Mouse (Mus musculus): ENCODE measurements around the gene Pbp2. TPM values are rescaled to one million over a fixed set of nuclear protein-coding genes. Genes with fewer than 3 reads are reported as not detected.

Gene Pbp2
- polyA plus RNA-seq, 1 experiment from 2014 or later, result 3.5 TPM

- Histone ChIP-seq H3K9me3 (ENCODE audit: control insufficient read depth, low read length) (no peaks in the 10 kb centered on the region), H3K4me2 (replicated peaks; ENCODE audit: low read depth) (no peak overlapping the region), H3K27me3 (ENCODE audit: control insufficient read depth, insufficient read depth, low read length) (no peaks in the 10 kb centered on the region), H3K4me1 (replicated peaks; ENCODE audit: control insufficient read depth, insufficient read depth) (no peaks in the 10 kb centered on the region), H3K36me3 (ENCODE audit: control insufficient read depth, insufficient read depth, low read length) (no peaks in the 10 kb centered on the region), H3K4me3 (ENCODE audit: low read depth, low read length) (no peak overlapping the region), H3K27ac (replicated peaks) (no peak overlapping the region), H3K9ac (ENCODE audit: low read length) (no peak overlapping the region)
- no peak for ATAC-seq (ENCODE audit: low FRiP score, low TSS enrichment)
- TF ChIP-seq EP300 (optimal IDR thresholded peaks at IDR 0.05) (no peak), CTCF (IDR thresholded peaks at IDR 0.05; ENCODE audit: low read depth) (no peak)
- WGBS, result 89% methylated on average over 9 of the region's 9 CpGs
- no peak for DNase-seq (ENCODE audit: low spot score)
Observed at GRCm38 (mm10) chr6:135261124-135261523, 49.1 kb downstream of the Pbp2 start.

GRCm38 (mm10) chr6:135260435-135260834 lies 49.8 kb downstream of the Pbp2 start:
- no peak for TF ChIP-seq EP300 (optimal IDR thresholded peaks at IDR 0.05)
- TF ChIP-seq CTCF (IDR thresholded peaks at IDR 0.05; ENCODE audit: low read depth), result 0 out of 2 replicates have a peak, but pooled peaks have one; percentile 6
- WGBS, result 89% methylated on average over 6 of the region's 6 CpGs
- Histone ChIP-seq H3K4me3 (ENCODE audit: low read depth, low read length) (no peak overlapping the region), H3K4me2 (replicated peaks; ENCODE audit: low read depth) (no peak overlapping the region), H3K27ac (replicated peaks) (no peak overlapping the region), H3K4me1 (replicated peaks; ENCODE audit: control insufficient read depth, insufficient read depth) (no peaks in the 10 kb centered on the region), H3K9me3 (ENCODE audit: control insufficient read depth, low read length) (no peaks in the 10 kb centered on the region), H3K27me3 (ENCODE audit: control insufficient read depth, insufficient read depth, low read length) (no peaks in the 10 kb centered on the region), H3K36me3 (ENCODE audit: control insufficient read depth, insufficient read depth, low read length) (no peaks in the 10 kb centered on the region), H3K9ac (ENCODE audit: low read length) (no peak overlapping the region)
- DNase-seq (ENCODE audit: low spot score) (no peak), ATAC-seq (ENCODE audit: low FRiP score, low TSS enrichment) (no peak)

Other genes starting within 250 kb of the Pbp2 start
- gene Gprc5a, start 244.8 kb downstream of the Pbp2 start, polyA plus RNA-seq (2015; fragmentation: Nextera tagmentation; extraction: Ambion mirVana), result 9.8 and 13.5 TPM in 2 replicates
- gene Gprc5d, start 192.1 kb downstream of the Pbp2 start, polyA plus RNA-seq (2015; fragmentation: Nextera tagmentation; extraction: Ambion mirVana), result 0.07 TPM in 1 of 2 replicates, not detected in the other
- gene Fam234b, start 112.4 kb downstream of the Pbp2 start, polyA plus RNA-seq (2015; fragmentation: Nextera tagmentation; extraction: Ambion mirVana), result 12.4 and 13.3 TPM in 2 replicates
- 33.7 and 42.3 TPM in 2 replicates for gene Hebp1, start 112.4 kb downstream of the Pbp2 start, polyA plus RNA-seq (2015; fragmentation: Nextera tagmentation; extraction: Ambion mirVana)
- gene Gsg1, start 56.1 kb downstream of the Pbp2 start, polyA plus RNA-seq (2015; fragmentation: Nextera tagmentation; extraction: Ambion mirVana), result 0.50 and 0.80 TPM in 2 replicates
- 88.1 and 105 TPM in 2 replicates for gene Emp1, start 52.1 kb upstream of the Pbp2 start, polyA plus RNA-seq (2015; fragmentation: Nextera tagmentation; extraction: Ambion mirVana)